Mouse (Mus musculus): ENCODE measurements at regions not wholly inside any gene's neighbourhood (a gene's known extent, or its start where the extent isn't known, plus 50 kb on each side); places are given as distances from the start of the nearest gene placed in this dataset.

DNA sequence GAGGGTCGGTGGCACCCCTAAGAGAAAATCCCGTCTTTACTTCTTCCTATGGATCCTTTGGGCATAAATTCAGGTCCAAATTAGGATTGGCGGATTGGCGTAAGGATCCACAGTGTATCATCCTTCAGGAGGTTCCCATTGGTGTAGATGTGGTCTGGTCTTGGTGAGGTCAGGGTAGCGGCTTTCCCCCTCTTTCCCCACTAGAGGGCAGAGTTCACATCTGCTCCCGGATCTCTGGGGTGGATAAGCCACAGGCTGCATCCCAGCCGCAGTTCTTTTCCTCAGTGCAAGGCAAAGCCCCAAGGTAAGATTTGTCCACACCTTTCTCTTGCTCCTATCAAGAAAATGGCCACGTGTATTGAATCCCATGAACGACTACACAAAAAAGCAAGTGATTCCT lies 51.8 kb upstream of the Enpp6 start:
- TF ChIP-seq CTCF (IDR thresholded peaks at IDR 0.05; ENCODE audit: control insufficient read depth, insufficient read depth, insufficient replicate concordance, low read depth, low read length): peak; percentile 82; the same call in 1 of the 2 replicates
- TF ChIP-seq POLR2A (IDR thresholded peaks at IDR 0.05; ENCODE audit: control insufficient read depth, low read depth, low read length): no peak
